Mouse (Mus musculus): ENCODE measurements at regions not wholly inside any gene's neighbourhood (a gene's known extent, or its start where the extent isn't known, plus 50 kb on each side); places are given as distances from the start of the nearest gene placed in this dataset.

GRCm38 (mm10) chr5:127129495-127129894, 112.1 kb upstream of the Tmem132c start:
- TF ChIP-seq POLR2A (IDR thresholded peaks at IDR 0.05; ENCODE audit: extremely low read depth, insufficient read depth, low read length) (no peak), CTCF (IDR thresholded peaks at IDR 0.05; ENCODE audit: extremely low read depth, insufficient read depth, low read length) (no peak)
